Mouse (Mus musculus) c-Kit-positive CD71-negative TER-119-negative erythroid progenitor cells, embryonic 14.5 days (primary cell): Measurements from ENCODE around the gene Qrich2.
"Not testable (repeated sequence)": the region's sequence is repeated elsewhere in the genome, so short reads cannot be mapped to it uniquely, and the experiment has no call there.

ENCODE experiments used
- DNase-seq: peaks from one replicate; pipeline ENCODE4 v3.0.0-alpha.2; 2013; ENCODE audit warnings: low read depth

Gene Qrich2

GRCm38 (mm10) chr11:116430723-116431427, 35.2 kb downstream of the Qrich2 start:
- DNase-seq, result no peak

GRCm38 (mm10) chr11:116429862-116430613, 36.0 kb downstream of the Qrich2 start:
- no peak for DNase-seq

- DNase-seq, result no peak
These were observed 36.9 kb downstream of the Qrich2 start for GRCm38 (mm10) chr11:116428872-116429859.

GRCm38 (mm10) chr11:116426852-116427575, 39.0 kb downstream of the Qrich2 start:
- no peak for DNase-seq

- DNase-seq, result not testable (repeated sequence)
These were observed 39.7 kb downstream of the Qrich2 start for GRCm38 (mm10) chr11:116426328-116426727.

- no peak for DNase-seq
These were observed 41.2 kb downstream of the Qrich2 start for GRCm38 (mm10) chr11:116424621-116425407.

GRCm38 (mm10) chr11:116423782-116424620, 42.0 kb downstream of the Qrich2 start:
- peak; percentile 62 for DNase-seq

- DNase-seq, result no peak
These were observed 42.8 kb downstream of the Qrich2 start for GRCm38 (mm10) chr11:116423214-116423613.

GRCm38 (mm10) chr11:116422562-116422961, 43.5 kb downstream of the Qrich2 start:
- no peak for DNase-seq

- DNase-seq, result no peak
These were observed 44.9 kb downstream of the Qrich2 start for GRCm38 (mm10) chr11:116421102-116421501.

- DNase-seq, result no peak
These were observed 47.1 kb downstream of the Qrich2 start for GRCm38 (mm10) chr11:116418841-116419462.

GRCm38 (mm10) chr11:116418194-116418840, 47.7 kb downstream of the Qrich2 start:
- no peak for DNase-seq

- no peak for DNase-seq
These were observed 49.0 kb downstream of the Qrich2 start for GRCm38 (mm10) chr11:116417054-116417453.

- no peak for DNase-seq
These were observed 49.7 kb downstream of the Qrich2 start for GRCm38 (mm10) chr11:116416196-116416943.

- DNase-seq, result no peak
These were observed 52.4 kb downstream of the Qrich2 start for GRCm38 (mm10) chr11:116413631-116414022.

- no peak for DNase-seq
These were observed 53.0 kb downstream of the Qrich2 start, which contains the start of gene Rnf157 for GRCm38 (mm10) chr11:116412904-116413630. Gene Rnf157 (minus strand): TSS chr11:116413032.
